ENCODE assay signal across 8 mouse cellular contexts in the genomic region with DNA sequence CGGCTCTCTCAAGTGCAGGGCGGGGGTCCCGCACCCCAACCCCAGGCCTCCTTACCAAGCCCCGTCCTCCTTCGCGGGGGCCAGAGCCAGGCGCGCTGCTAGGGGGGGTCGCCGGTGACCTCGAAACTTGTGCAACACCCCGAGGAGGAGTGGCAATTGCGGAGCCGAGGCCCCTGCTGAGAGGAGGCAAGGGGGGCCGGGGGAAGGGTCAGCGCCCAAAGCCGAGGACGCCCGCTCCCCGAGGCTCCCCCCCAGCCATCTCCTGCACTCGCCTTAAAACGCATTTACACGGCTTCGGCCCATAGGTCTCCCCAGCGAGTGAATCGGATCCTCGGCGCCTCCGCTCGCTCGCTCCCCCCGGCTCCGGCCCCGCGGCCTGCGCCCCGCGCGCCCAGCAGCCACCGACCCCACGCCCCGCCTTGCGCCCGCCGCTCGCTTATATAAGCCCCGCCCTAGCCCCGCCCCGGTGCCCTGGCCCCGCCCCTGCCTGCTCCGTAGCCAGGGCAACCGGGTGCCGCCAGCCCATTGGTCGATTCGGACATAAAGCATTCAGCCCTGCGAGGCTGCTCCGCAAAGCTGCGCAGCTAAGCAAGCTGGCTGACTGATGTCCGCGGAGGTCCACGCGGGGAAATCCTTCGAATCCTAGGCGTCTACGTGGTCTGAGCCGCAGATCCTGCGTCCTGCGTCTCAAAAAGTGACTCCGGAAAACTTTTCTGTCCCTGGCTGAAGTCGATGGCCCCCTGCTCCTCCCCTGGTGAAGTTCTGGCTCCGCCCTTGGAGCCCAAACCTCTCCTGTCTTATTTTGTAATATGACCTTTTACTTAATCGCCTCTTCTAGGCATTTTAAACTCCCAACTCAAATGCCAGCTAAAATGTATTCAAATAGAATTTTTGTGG. TPM values are rescaled to one million over a fixed set of nuclear protein-coding genes. Genes with fewer than 3 reads are reported as not detected.
DNase-seq lines count a peak whose midpoint lies in the region; ATAC-seq and TF ChIP-seq lines count a peak whose summit lies in the region.

TSS of gene Azin2 (minus strand) at position 414 of the 897 bp plus-strand sequence.

- peak; percentile 89 for DNase-seq in ES-CJ7 (ENCODE audit: low read depth, low spot score)
- peak; percentile 92 for DNase-seq in cerebellum, adult 11-12 months
- DNase-seq in heart, postnatal 14 days = peak; percentile 92 to 96
- DNase-seq in layer of hippocampus, adult 11-12 months (ENCODE audit: low spot score) = peak; percentile 92
- peak; percentile 92 for DNase-seq in liver, postnatal 0 days
- peak; percentile 72 for DNase-seq in telencephalon, adult 2 months (ENCODE audit: low read depth, low spot score)

- H3K27me3 ChIP-seq in forebrain, embryonic 15.5 days = no peaks in the 10 kb centered on the region
- H3K27me3 ChIP-seq in liver, postnatal 0 days (ENCODE audit: insufficient read depth, low read length) = peaks cover 30% of the 10 kb centered on the region
- H3K27me3 ChIP-seq in neural tube, embryonic 13.5 days = peaks cover 6% of the 10 kb centered on the region; the same call in 1 of the 2 replicates

- intact Hi-C loops in heart, postnatal 14 days (cut with DNase I) = no loop called here

- no peaks in the 10 kb centered on the region for H3K9me3 ChIP-seq in forebrain, embryonic 15.5 days
- H3K9me3 ChIP-seq in liver, postnatal 0 days (ENCODE audit: low read length) = no peaks in the 10 kb centered on the region
- H3K9me3 ChIP-seq in neural tube, embryonic 13.5 days = no peaks in the 10 kb centered on the region

- H3K27ac ChIP-seq in forebrain, embryonic 15.5 days (replicated peaks) = 0 out of 2 replicates have a peak within 1 kb of the TSS, but pooled peaks have one; percentile 28
- no peak within 1 kb of the TSS for H3K27ac ChIP-seq in liver, postnatal 0 days (ENCODE audit: low read depth)
- H3K27ac ChIP-seq in neural tube, embryonic 13.5 days (replicated peaks) = peak within 1 kb of the TSS; percentile 73

- TF ChIP-seq EP300 in liver, postnatal 0 days (IDR thresholded peaks at IDR 0.05; ENCODE audit: low read depth) = no peak

- peak within 1 kb of the TSS; percentile 88 for H3K4me2 ChIP-seq in forebrain, embryonic 15.5 days (replicated peaks)
- peak within 1 kb of the TSS; percentile 76 for H3K4me2 ChIP-seq in liver, postnatal 0 days (ENCODE audit: low read depth, low read length)
- H3K4me2 ChIP-seq in neural tube, embryonic 13.5 days = peak within 1 kb of the TSS; percentile 75

- H3K36me3 ChIP-seq in forebrain, embryonic 15.5 days = no peaks in the 10 kb centered on the region
- H3K36me3 ChIP-seq in liver, postnatal 0 days (replicated peaks; ENCODE audit: insufficient read depth, low read length) = no peaks in the 10 kb centered on the region
- no peaks in the 10 kb centered on the region for H3K36me3 ChIP-seq in neural tube, embryonic 13.5 days

- H3K9ac ChIP-seq in forebrain, embryonic 15.5 days (replicated peaks) = peak within 1 kb of the TSS; percentile 85
- H3K9ac ChIP-seq in liver, postnatal 0 days (replicated peaks) = peak within 1 kb of the TSS; percentile 42
- H3K9ac ChIP-seq in neural tube, embryonic 13.5 days = peak within 1 kb of the TSS; percentile 87

- under 1% methylated on average over 58 of the region's 72 CpGs for WGBS in forebrain, embryonic 15.5 days
- 2% methylated on average over 60 of the region's 72 CpGs for WGBS in liver, postnatal 0 days (ENCODE audit: insufficient replicate concordance)
- WGBS in neural tube, embryonic 13.5 days = under 1% methylated on average over 71 of the region's 72 CpGs

- peaks cover 41% of the 10 kb centered on the region for H3K4me1 ChIP-seq in forebrain, embryonic 15.5 days
- H3K4me1 ChIP-seq in liver, postnatal 0 days (ENCODE audit: insufficient read depth) = no peaks in the 10 kb centered on the region; the same call in 1 of the 2 replicates
- peaks cover 48% of the 10 kb centered on the region for H3K4me1 ChIP-seq in neural tube, embryonic 13.5 days (replicated peaks)

- ATAC-seq in forebrain, embryonic 15.5 days (replicated peaks) = peak; percentile 91
- peak; percentile 95 for ATAC-seq in liver, postnatal 0 days
- ATAC-seq in neural tube, embryonic 13.5 days (ENCODE audit: low read depth) = peak; percentile 96

- TF ChIP-seq CTCF in liver, postnatal 0 days (IDR thresholded peaks at IDR 0.05; ENCODE audit: low read depth) = no peak

- peak within 1 kb of the TSS; percentile 82 for H3K4me3 ChIP-seq in forebrain, embryonic 15.5 days
- H3K4me3 ChIP-seq in liver, postnatal 0 days (ENCODE audit: low read depth, low read length) = peak within 1 kb of the TSS; percentile 50
- peak within 1 kb of the TSS; percentile 64 for H3K4me3 ChIP-seq in neural tube, embryonic 13.5 days

RNA-seq across cellular contexts. Expression of gene Azin2, which starts in this region (rescaled TPM):
- polyA plus RNA-seq in forebrain, embryonic 15.5 days (2015; fragmentation: Nextera tagmentation; extraction: Ambion mirVana) = 12.3 and 13.7 TPM in 2 replicates
- total RNA-seq in heart, postnatal 14 days (2021) = 1 to 10 TPM; 2.5 to 3.2 TPM
- polyA plus RNA-seq in liver, postnatal 0 days (2015; fragmentation: Nextera tagmentation; extraction: Ambion mirVana) = 1.6 and 1.8 TPM in 2 replicates
- polyA plus RNA-seq in neural tube, embryonic 13.5 days (2015; fragmentation: Nextera tagmentation; extraction: Ambion mirVana) = 14.3 and 16.9 TPM in 2 replicates
